Mouse (Mus musculus): ENCODE results near the gene Gtf3c6. TPM values are rescaled to one million over a fixed set of nuclear protein-coding genes. Genes with fewer than 3 reads are reported as not detected.

Gene Gtf3c6
- total RNA-seq, 2 experiments from 2014 or later = 85.8 to 152 TPM

Other genes with a start within 250 kb of the Gtf3c6 start
- not detected in 2 replicates for gene Mfsd4b1, start 232.8 kb downstream of the Gtf3c6 start, total RNA-seq (2014; fragmentation: Nextera tagmentation)
- not detected in 2 replicates for gene Mfsd4b1, start 232.8 kb downstream of the Gtf3c6 start, total RNA-seq (2017)
- 44.2 and 51.6 TPM in 2 replicates for gene Slc16a10, start 115.8 kb downstream of the Gtf3c6 start, total RNA-seq (2014; fragmentation: Nextera tagmentation)
- 27.1 and 35.5 TPM in 2 replicates for gene Slc16a10, start 115.8 kb downstream of the Gtf3c6 start, total RNA-seq (2017)
- gene Rpf2, start 11.1 kb downstream of the Gtf3c6 start, total RNA-seq (2014; fragmentation: Nextera tagmentation) = 70.6 and 102 TPM in 2 replicates
- gene Rpf2, start 11.1 kb downstream of the Gtf3c6 start, total RNA-seq (2017) = 263 and 350 TPM in 2 replicates
- 196 and 233 TPM in 2 replicates for gene Amd1, start 44.1 kb upstream of the Gtf3c6 start, total RNA-seq (2014; fragmentation: Nextera tagmentation)
- 272 and 286 TPM in 2 replicates for gene Amd1, start 44.1 kb upstream of the Gtf3c6 start, total RNA-seq (2017)
- gene Cdk19, start 81.5 kb upstream of the Gtf3c6 start, total RNA-seq (2014; fragmentation: Nextera tagmentation) = 16.6 and 17.4 TPM in 2 replicates
- 24.0 and 25.4 TPM in 2 replicates for gene Cdk19, start 81.5 kb upstream of the Gtf3c6 start, total RNA-seq (2017)